Mouse (Mus musculus): ENCODE measurements around the gene Olfr799.

GRCm38 (mm10) chr10:129673765-129674164, 36.5 kb downstream of the Olfr799 start, which contains the start of gene Olfr801:
- TF ChIP-seq CTCF (IDR thresholded peaks at IDR 0.05; ENCODE audit: borderline replicate concordance, control insufficient read depth, extremely low read depth, insufficient read depth, low read length, poor library complexity): no peak
- TF ChIP-seq POLR2A (IDR thresholded peaks at IDR 0.05; ENCODE audit: control insufficient read depth, extremely low read depth, insufficient read depth, low read length, poor library complexity): no peak

Measured in thymus, adult 2 months (tissue).